Mouse (Mus musculus) thymus, postnatal 36 days (tissue): ENCODE measurements around the gene Cacna1e.

Experiments used
- DNase-seq, 2 experiments: peaks; one replicate each; pipeline ENCODE4 v3.0.0; 2022; ENCODE audit warnings: mixed read lengths in 2 of 2

Gene Cacna1e

DNA sequence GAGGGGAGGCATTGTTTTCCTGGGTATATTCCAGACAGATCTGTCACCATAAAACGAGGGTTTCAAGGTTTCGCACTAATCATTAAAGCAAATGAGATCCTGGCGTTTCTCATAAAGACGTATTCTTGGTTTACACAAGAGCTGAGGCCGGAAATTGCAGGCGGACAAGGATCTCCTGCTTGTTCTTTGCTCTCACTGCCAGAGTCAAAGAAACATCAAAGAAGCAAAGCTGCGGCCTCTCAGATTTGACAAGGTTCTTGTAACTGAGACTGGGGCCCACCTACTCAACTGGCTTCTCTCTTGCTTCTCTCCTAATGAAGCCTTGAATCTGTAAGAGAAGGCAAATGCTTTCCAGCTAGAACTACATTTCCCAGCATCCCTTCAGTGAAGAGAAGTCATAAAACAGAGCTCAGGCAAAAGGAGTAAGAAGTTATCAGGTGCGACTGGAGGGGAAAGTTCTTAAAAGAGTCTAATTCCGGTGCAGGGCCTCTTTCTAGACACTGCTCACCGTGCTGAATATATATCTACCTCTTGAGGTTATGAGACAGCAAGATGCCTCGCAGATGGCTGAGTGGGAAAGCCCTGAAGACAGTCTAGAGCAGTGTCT, 104.3 kb downstream of the Cacna1e start:
- no peak for DNase-seq

DNA sequence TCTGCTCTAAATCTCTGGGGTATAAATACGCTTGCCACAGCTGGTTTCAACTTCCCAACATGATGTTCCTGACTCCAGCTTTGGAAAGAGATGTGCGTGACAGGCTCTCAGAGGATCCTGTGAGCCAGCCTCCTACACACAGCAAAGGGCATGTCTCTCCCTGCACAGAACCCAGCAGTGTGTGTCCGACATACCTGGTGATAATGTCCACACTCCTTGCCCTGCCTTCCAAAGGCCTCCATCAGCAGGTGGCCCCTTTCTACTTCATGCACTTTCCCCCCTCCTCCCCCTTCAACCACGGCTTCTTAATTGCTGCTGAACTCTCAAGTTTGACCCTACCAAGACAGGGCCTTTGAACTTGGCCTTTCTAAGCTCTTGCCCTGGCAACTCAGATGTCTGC, 108.0 kb downstream of the Cacna1e start:
- DNase-seq: no peak

DNA sequence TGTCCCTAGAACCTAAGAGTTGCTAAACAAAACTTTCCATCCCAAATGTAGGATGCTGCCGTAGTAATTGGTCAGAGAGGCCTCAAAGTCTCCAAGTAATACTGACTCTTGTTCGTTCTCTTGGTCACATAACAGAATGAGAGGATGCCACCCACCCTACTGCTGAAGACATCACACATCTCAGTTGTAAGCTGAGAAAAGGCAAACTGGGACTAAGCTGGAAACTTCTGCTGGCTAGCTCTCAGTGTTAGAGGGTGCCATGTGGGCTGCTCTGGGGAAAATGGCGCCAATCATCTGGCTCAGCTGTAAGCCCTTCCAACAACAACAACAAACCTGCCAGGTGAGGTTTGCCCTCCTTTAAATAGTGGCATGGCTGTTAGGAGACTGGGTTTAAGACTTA, 109.8 kb downstream of the Cacna1e start:
- no peak for DNase-seq

DNA sequence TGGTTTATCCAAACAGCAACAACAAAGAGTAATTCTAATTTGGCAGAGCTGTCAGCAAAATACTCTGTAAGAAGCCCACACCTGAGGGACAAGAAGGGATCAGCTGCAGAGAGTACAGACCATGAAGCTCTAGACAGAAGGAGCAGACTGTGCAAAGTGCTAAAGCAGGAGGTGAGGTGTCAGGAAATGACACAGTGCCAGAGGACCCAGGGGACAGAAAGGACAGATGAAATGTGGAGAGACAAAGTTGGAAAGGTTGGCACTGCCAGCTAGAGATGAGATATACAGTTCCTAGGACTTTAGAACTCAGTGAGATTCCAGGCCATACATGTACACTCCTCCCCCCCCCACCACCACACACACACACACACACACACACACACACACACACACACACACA, 113.2 kb downstream of the Cacna1e start:
- no peak for DNase-seq

DNA sequence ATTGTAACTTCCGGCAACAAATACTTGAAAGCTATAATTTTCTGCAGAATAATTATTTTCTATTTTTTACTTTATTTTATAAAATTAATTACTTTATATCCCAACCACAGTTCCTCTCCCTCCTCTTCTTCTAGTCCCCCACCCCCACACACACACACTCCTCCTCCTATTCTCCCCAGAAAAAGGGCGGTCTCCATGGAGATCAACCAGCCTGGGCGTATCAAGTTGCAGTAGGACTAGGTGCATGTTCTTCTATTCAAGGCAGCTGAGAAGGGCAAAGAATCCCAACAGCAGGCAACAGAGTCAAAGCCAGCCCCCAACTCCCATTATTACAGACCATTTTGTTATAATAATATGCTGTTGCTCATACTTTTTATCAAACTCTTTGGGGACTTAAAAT, 113.8 kb downstream of the Cacna1e start:
- no peak for DNase-seq

DNA sequence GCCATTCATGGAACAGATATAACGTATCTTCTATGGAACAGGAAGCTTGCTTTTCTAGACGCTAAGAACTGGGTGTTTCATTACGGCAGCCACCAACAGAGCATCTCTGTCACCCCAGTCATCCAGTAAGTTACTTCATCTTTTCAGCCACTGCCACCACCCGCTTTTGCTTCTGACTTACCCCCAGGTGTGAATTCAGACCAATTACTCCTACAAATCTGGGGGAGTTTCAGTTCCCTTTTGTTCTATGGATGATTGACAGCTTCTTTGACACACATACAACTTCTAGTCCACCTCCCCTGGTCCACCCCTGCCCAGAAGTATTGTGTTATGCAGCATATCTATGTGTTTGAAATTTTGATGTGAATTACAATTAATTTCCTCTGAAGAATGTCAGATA, 121.2 kb downstream of the Cacna1e start:
- DNase-seq: no peak

DNA sequence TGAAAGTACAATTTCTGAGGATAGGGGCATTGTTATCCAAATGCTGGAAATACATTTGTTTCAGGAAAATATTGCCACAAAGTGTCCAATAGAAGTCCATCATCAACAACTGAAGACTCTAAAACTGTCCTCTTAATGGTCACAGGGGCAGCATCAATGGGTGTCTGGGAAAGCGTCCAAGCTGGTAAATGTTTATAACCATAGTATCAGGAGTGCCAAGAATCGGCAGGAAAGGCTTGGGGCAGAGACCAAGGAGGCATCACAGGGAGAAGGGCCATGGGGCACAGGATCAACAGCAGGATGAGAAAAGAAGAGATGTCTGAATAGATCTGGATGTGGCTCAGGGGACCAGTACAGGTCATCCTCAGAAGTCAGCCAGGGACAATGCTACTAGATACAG, 132.2 kb downstream of the Cacna1e start:
- DNase-seq: no peak

DNA sequence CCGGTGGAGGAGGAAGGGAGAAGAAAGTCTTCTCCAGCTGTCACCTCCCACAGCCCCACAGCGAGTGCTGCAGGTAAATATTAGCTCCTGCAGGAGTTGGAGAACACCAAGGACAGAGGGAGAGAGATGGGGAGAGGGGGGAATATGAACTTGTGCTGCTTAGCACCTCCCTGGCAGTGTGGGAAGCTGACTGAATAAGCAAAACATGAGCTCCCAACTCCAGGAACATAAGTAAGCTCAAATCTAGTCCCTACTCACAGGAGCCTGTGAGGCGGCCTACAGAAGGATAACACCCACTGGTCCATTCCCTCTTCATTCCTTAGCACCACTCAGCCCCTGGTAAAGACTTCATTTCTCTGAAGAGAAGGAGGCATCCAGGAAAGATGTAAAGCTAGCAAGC, 135.8 kb downstream of the Cacna1e start:
- no peak for DNase-seq

DNA sequence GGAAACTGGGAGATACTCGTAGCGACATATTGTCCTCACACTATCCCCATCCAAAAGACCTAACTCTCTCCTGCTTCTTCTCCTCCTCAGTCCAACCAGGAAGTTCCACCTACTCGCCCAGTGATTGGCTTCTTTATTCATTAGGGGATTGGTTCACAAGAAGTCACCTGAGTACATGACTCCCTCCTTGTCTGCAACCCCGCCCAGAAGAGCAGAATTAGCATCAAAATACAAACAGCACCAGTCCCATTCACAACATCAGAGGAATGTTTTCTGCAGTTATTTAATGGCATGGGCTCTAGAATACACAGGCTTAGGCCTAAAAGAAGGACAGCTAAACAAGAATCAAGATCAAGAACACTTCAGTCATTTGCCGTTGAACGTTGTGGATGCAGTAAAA, 139.1 kb downstream of the Cacna1e start:
- no peak for DNase-seq

DNA sequence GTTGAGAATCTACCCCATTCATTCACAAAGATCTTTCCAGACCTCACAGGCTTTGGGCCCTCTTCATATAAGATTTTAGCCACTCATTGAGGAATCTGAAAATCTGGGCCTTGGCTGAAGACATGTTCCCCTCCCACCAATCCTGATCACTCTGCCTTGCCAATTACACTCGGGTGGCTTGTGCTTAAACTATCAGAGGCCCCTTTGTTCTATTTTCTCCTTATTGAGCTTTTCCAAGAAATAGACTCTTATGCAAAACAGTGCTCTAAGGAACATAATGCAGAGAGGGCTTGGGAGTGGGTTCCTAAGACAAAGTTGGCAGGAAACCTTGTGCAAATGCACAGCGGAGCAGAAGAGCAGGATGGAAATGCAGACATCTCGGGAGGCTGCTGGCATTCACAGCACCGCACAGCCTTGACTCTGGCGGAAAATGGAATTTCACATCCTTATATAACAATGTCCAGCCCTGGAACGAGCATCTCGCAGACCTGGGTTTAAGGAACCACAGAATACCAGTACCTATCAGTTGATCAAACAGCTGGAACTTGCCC, 153.8 kb downstream of the Cacna1e start:
- DNase-seq: no peak

DNA sequence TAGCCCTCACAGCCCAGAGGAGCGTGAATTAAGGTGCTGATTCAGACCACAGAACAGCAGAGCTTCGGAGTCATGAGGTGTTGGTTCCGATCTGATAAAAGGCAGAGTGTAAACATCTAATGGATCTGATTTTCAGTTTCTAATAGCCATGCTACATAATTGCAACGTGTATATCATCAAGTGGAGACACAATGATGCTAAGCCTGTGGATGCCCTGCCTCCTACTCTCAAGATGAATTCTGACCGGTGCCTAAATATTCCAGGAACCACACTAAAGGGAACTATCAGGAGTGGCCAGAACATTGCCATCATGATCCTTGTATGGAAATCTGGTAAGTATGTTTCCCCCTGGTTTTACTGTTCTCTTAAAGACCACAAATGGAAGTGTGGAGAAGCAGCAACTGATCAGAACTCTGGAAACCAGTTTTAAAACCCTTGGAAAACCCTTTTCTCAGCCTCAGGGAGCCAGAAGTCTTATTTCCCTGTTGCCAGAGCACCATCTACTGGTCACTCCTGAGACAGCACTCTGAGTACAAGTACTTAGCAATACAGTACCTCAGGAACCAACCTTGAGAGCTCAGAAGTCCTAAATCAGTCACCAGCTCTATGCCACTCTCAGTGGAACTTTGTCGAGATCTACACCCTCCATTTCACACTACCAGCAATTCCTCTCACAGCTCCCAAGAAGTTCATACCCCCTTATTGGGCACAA, 154.9 kb downstream of the Cacna1e start:
- peak; percentile 11 to 35 for DNase-seq

DNA sequence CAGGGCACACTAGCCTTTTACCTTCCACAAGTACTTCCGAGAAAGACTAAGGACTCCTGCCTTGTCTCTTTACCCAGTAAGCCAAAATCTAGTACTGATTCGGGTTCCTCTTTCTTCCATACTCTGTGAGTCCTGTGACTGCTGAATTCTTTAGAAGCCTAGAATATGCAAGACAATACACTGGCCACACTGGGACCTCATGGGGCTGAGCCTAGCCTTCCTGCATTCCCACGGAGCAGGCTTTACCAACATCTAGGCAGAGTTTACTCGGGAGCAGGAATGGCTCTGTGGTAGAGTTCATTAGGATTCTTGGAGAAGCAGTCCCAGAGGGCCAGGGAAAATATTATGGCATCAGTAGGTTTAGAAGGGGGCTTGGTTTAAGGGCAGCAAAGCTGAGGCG, 155.6 kb downstream of the Cacna1e start:
- DNase-seq: no peak

DNA sequence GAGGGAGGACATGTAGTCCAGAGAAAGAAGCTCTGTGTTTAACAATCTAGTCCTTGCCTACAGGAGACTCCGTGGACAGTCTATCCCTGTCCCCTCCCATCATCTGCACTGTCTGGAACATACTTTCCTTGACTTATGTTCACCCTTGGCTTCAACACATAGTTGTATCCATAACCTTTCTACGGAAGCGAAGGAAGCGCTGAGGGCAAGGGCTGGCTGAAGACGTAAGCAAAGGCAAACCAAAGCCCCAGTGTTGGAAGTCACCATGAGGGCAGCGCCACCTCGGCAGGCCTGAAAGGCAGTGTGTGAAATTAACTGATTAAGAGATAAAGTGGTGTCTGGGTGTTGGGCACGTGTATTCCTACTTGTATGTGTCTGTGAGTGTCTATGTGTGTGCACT, 156.6 kb downstream of the Cacna1e start:
- DNase-seq: no peak

DNA sequence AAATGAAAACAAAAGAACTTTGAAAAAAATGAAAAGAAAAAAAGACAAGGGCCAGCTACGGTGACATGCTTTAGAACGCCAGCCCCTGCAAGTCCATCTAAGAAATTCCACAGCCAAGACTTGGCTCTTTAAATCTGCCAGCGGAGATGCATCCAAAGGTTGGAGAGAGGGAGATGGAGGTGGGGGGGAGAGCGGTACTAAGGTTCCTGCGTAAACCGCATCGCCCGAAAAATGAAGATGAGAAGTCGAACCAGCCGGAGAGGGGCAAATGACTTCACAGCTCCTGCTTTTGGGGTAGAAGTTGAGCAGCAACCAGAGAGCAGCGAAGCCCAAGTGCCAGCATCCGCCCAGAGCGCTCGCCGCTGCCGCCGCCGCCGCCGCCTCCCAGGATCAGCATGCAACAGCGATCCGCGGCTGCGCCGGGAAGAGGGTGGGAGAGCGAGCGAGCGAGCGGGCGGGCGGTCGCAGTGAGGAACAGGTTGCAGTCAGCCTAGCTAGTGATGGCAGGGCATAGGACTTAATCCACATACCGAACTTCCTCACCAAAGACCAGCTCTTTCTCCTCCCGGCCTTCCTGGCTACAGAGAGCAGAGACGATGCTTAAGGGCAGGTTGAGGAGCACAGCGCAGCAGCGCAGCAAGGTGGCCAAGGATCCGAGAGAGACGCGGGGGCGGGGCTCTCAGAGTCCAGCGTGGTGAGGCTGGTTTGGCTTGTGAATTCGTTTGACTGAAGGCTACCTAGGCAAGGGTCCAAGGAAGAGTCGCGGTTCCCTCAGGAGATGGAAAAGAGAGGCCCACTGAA, 157.7 kb downstream of the Cacna1e start:
- DNase-seq: no peak

DNA sequence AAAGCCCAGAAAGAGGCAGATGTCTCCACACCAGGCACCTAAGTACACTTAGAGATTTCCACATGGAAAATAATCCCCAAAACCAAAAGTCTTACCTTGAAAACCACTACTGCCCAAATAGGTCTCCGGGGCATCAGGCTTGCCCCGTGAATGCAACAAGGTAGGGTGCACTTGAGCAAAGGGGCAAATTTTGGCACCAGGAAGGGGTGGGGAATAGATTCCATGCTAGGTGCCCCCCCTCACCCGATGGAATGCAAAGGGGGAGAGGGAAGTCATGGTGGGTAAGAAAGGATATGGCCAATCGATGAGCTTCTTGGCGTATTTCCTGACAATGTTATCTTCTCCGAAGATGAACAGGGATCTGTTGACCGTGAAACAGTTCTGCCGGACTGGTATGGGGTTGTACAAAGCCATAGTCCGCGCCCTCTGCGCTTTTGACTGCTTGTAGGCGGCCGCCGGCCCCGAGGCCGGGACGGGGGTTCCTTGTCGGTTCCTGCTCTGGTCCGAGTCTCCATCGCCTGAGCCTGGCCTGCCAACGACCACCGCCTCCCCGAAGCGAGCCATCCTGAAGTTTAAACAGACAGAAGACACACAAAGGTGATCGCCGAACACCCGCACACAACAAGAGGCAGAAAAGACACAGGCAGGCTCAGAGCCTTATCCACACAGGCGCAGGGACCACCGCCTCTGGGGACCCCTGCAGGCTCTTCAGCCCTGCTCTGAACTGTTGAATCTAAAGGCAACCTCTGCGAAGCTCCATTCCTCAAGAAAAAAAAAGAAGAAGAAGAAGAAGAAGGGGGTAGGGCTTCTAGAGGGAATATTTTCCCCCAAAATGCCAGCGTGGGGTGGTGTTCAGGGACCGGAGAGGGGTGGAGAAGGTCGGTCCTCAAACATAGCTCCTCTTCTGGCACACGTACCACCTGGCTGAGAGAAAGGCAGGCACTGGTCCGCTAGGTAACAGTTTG, 158.7 kb downstream of the Cacna1e start:
- DNase-seq: no peak

DNA sequence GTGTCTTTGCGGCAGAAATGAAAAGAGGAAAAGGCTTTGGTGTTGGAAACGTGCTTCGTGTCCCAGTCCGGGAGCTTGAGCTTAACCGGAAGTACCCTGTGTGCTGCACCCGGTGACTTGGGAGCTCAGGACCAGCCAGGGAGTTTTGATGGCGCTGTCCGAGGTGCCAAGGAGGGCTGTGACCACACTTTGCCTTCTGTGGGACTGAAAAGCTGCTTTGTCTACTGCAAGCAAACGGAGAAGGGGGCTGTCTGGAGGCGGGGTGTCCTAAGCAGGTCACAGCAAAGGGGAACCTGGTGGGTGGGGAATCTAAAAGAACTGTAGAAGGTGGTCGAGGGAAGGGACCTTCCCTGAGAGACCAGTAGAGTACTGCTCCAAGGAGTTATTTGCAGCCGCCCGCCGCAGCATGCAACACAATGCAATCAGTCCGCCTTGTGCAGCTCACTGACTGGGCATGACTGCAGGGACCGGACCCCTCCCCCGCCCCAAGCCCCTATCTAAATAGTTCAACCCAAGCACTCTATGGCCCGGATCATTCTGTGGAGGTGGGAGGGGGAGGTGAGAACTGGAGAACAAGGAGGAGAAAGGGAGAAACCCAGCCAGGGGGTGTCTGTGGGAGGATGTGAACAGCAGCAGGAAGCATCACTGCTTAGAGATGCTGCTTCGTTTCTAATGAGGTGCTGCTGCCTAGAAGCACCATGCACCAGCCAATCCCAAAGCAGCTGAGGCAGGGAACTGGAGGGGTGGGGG, 160.6 kb downstream of the Cacna1e start:
- no peak for DNase-seq

DNA sequence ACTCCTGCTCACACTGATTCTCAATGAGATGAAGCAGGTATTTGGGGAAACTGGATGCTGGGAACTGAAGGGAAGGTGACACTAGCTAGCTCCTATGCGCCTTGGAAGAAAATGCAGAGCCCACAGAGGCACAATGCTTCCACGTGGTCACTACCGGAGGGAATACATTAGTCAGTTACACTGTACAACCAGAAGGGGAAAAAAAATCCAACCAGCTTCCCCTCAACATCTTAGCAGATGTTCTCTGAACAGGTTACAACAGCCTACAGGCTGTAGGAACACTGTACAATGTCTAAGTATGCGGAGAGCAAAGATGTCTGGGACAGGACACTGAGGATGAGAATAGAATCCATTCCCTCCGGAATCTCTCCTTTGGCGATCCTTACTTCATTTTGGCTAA, 161.2 kb downstream of the Cacna1e start:
- no peak for DNase-seq

DNA sequence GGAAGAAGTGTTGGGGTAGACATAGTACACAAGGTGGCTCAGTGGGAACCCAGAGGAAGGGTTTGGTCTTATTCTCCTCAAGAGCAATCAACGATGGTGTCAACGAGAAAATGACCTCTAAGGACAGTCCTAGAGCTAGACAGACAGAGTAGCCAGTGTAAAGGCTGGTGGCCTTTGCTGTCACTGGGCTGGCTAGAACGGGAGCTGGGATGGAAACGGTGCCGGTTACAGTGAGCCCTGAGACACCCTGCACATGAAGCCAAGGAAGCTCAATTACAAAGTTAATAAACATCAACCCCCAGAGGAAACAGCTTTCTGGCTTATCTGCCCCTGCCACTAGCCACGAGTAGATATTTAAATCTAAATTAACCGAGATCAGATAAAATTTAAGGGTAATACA, 168.7 kb downstream of the Cacna1e start:
- DNase-seq: no peak

DNA sequence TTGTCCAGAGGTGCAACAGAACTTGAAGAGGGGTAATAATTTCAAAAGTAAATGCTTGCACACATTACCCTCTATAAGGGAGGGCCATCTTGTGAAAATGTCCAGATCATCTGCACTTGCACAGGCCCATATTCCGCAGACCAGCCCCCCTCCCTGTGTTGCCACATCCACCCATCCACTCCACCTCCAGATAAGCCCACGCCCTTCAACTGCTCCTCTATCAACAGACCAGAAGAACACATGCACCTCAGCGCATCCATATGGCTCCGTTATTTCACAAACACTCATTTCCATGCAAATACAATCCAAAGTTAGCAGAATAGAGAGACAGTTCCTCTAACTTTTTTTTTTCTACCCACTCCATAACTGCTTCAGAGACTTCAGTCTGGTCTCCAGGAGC, 171.6 kb downstream of the Cacna1e start:
- DNase-seq: no peak

DNA sequence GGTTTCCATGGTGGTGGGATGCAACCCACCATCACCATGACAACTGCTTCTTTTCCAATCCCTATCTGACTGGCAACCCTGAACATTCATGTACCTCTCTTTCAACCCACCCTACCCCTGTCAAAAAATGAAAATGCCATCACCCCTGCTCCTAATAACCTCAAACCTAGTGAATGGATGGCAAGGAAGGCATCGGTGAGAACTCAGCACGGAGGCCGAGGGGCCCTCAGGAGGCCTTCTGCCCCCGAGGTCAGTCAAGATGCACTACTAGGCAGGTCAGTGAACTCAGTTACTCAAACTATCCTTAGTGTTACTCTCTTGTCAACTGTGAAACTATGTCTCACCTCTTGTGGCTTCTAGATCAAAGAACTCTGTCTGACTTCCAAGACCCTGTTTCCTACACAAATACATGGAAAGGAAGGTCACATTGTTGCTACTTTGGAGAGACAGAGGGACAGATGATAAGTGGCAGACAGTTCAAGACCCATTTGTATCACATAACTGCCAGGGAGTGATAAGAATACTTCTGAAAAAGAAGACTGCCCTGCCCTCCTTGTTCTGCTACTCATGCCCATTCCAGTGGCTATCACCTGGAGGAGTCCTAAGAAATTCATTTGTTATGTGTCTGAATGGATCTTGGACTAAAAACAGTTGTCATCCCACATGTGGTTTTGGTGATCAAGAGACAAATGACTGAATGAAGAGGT, 176.6 kb downstream of the Cacna1e start:
- DNase-seq: no peak

DNA sequence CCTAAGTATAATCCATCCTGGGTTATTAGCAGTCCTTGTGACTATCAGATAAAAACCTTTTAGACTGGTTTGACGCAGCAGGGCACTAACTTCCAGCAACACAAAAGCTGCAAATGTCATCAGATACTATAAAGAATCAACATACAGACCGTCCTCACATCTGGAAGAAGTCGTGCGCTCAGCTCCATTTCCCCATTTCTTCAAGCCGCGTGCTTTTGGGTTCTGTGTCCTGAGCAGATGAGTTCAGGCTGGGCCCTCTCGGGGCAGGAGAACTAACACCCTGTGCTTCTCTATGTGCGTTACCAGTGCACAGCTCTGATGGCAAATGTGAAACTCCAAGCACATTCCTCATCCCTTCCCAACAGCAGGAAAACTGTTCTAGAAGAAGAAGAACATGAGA, 177.3 kb downstream of the Cacna1e start:
- DNase-seq: no peak
